Mouse (Mus musculus): ENCODE data around the gene Sprr2e.

Gene Sprr2e

GRCm38 (mm10) chr3:92351843-92352242 is at the start of gene Sprr2e:
Sprr2e (plus strand) TSS chr3:92352143.
- no peak for DNase-seq (ENCODE audit: low read depth, low spot score)

DNA sequence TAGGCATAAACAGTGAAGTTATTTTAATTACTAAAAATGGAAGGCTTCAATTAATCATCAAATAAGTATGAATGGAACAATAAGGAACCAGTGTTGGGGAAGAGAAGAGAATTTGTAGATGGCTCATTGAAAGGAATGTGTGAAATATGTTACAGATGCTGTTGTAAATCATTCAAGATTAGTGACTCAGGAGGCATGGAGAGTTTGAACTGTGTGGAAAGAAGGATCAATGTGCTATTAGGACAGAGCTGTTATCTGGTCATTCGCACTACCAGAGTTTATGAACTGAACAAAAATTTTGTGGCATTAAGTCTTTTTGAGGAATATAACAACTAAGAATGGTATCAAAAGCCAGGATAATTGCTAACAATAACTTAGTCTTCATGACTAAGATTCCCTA is 44.5 kb upstream of the Sprr2e start:
- DNase-seq (ENCODE audit: low read depth, low spot score): peak; percentile 55

- DNase-seq (ENCODE audit: low read depth, low spot score): no peak
Measured at GRCm38 (mm10) chr3:92316320-92316719, 35.6 kb upstream of the Sprr2e start, which contains the start of gene Sprr2b. Sprr2b (plus strand) TSS chr3:92316620.

DNA sequence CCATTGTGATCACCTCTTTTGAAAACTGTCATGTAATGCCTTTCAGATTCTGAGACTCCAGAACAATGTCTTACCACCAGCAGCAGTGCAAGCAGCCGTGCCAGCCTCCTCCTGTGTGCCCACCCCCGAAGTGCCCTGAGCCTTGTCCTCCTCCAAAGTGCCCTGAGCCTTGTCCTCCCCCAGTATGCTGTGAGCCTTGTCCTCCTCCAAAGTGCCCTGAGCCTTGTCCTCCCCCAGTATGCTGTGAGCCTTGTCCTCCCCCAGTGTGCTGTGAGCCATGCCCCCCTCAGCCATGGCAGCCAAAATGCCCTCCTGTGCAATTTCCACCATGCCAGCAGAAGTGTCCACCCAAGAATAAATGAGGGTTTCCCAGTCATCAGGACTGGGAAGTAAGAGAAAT is 34.6 kb upstream of the Sprr2e start:
- no peak for DNase-seq (ENCODE audit: low read depth, low spot score)

DNA sequence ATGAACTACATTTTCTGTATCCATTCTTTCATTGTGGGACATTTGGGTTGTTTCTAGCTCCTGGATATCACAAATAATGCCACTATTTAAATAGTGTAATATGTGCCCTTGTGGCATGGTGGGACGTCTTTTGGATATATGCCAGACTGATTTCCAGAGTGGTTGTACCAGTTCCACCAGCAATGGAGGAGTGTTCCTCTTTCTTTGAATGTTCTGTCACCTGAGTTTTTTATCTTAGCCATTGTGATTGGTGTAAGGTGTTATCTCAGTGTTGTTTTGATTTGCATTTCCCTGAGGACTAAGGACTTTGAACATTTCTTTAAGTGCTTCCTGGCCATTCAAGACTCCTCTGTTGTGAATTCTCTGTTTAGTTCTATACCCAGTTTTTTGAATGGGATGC is 15.7 kb upstream of the Sprr2e start:
- DNase-seq (ENCODE audit: low read depth, low spot score): no peak

GRCm38 (mm10) chr3:92338840-92339239 is 13.1 kb upstream of the Sprr2e start, which contains the start of gene Sprr2d:
Sprr2d (plus strand) TSS chr3:92339140.
- no peak for DNase-seq (ENCODE audit: low read depth, low spot score)

DNA sequence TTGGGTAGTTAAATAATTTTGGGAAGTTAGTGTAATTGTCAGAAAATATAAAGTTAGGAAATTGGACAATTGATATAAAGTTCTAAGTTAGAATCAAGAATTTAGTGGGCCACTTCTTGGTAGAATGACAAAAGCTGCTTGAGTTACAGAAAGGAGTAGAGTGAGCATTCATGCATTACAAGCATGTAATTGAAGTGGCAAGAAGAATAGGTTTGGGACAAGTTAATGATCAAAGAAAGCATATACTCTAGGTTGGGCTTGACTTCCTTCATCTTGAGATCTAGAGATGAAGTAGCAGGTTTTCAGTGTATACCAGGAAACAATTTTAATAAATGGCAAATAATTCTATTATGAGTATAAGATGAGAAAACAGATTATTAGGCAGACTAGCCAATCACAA is 9.7 kb downstream of the Sprr2e start:
- DNase-seq (ENCODE audit: low read depth, low spot score): no peak

- DNase-seq (ENCODE audit: low read depth, low spot score): no peak
Measured at GRCm38 (mm10) chr3:92364887-92365286, 12.9 kb downstream of the Sprr2e start, which contains the start of gene Sprr2f. Sprr2f (plus strand) TSS chr3:92365187.

- DNase-seq (ENCODE audit: low read depth, low spot score): no peak
Measured at GRCm38 (mm10) chr3:92373613-92374012, 21.7 kb downstream of the Sprr2e start.

- DNase-seq (ENCODE audit: low read depth, low spot score): no peak
Measured at GRCm38 (mm10) chr3:92385385-92385784, 33.4 kb downstream of the Sprr2e start, which contains the start of gene Sprr2h. Sprr2h (plus strand) TSS chr3:92385685.

DNA sequence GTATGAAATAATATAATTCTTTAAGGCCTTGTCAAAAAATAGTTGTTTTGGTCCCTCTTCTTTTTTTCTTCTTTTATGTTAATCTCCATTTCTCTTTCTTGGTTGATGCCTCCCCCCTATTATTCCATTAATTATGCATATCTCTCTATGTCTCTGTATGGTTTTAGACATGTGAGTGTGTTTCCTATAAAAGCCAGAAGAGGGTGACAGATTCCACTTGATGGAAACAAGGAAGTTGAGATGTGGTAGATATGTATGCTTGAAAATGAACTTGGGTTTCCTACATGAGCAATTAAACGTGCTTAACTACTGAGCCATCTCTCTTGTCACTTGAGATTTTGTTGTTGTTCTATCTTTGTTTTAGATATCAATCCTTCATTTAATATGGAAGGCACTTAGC is 42.4 kb downstream of the Sprr2e start:
- DNase-seq (ENCODE audit: low read depth, low spot score): peak; percentile 73
